Mouse (Mus musculus) lung, adult 2 months (tissue): ENCODE data around the gene Fry.

Experiments
- CTCF ChIP-seq: fragments of 200-500 bp; IDR thresholded peaks from 2 replicates; pipeline ENCODE4 v1.5.1; 2011; ENCODE audit warnings: mild to moderate bottlenecking, low read length, control low read depth; ENCODE audit not compliant: insufficient read depth
- POLR2A ChIP-seq: fragments of 200-500 bp; IDR thresholded peaks from 2 replicates; pipeline ENCODE4 v1.6.1; 2011; ENCODE audit warnings: low read depth, mild to moderate bottlenecking, control low read depth, low read length, borderline replicate concordance; ENCODE audit errors: extremely low read depth

DNA sequence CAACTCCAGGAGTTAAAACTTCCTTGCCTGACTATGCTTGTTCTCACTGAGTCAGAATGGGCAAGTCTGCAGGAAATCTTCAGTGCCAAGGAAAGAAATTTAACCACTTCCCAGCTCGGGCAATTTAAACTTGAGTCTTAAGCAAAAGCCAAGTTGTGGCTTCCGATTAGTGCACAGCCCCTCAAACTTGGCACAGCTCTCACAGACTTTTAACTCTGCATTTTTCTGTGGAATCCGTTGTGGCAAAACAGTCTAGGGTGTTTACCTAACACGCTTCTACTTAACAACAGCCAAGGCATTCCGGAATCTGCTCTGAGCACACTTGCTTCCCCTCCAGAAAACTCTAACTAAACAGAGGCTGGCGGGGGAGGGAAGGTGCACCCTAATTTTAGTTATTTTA, 346.8 kb downstream of the Fry start:
- TF ChIP-seq CTCF (no peak), POLR2A (no peak)
